Mouse (Mus musculus) olfactory bulb, adult 2 months (tissue): ENCODE data around the gene Selenop.

Experiments
- CTCF ChIP-seq: fragments of 200-500 bp; IDR thresholded peaks from 2 replicates; pipeline ENCODE4 v1.5.1; 2012; ENCODE audit warnings: low read depth, mild to moderate bottlenecking, low read length, moderate library complexity; ENCODE audit not compliant: insufficient read depth
- POLR2A ChIP-seq: fragments of 200-500 bp; IDR thresholded peaks from 2 replicates; pipeline ENCODE4 v1.6.1; 2012; ENCODE audit warnings: mild to moderate bottlenecking, low read depth, low read length, moderate library complexity; ENCODE audit not compliant: insufficient read depth

- TF ChIP-seq POLR2A (no peak), CTCF (no peak)
These were observed 1.1 kb downstream of the Selenop start for GRCm38 (mm10) chr15:3269496-3269895.
